Mouse (Mus musculus): ENCODE data around the gene Dus2. TPM values are rescaled to one million over a fixed set of nuclear protein-coding genes. Genes with fewer than 3 reads are reported as not detected.
A peak's percentile ranks its signal among the peaks of the same experiment; 100 is the strongest.

The Dus2 gene
- polyA plus RNA-seq, 1 experiment from 2014 or later: 19.7 TPM

GRCm38 (mm10) chr8:105961536-105961935, 29.6 kb upstream of the Dus2 start:
- WGBS: 90% methylated on average over 10 of the region's 10 CpGs
- Histone ChIP-seq H3K27me3 (ENCODE audit: insufficient read depth, low read length) (no peaks in the 10 kb centered on the region), H3K9ac (replicated peaks; ENCODE audit: low read length) (no peak overlapping the region), H3K36me3 (ENCODE audit: insufficient read depth, low read length) (peaks cover 7% of the 10 kb centered on the region; the same call in 1 of the 2 replicates), H3K9me3 (ENCODE audit: low read length) (no peaks in the 10 kb centered on the region), H3K4me1 (ENCODE audit: insufficient read depth, low read length) (peaks cover 25% of the 10 kb centered on the region), H3K27ac (ENCODE audit: low read length) (no peak overlapping the region), H3K4me3 (ENCODE audit: low read length) (no peak overlapping the region), H3K4me2 (replicated peaks; ENCODE audit: low read depth, low read length) (no peak overlapping the region)
- ATAC-seq (ENCODE audit: low FRiP score, low TSS enrichment): no peak

DNA sequence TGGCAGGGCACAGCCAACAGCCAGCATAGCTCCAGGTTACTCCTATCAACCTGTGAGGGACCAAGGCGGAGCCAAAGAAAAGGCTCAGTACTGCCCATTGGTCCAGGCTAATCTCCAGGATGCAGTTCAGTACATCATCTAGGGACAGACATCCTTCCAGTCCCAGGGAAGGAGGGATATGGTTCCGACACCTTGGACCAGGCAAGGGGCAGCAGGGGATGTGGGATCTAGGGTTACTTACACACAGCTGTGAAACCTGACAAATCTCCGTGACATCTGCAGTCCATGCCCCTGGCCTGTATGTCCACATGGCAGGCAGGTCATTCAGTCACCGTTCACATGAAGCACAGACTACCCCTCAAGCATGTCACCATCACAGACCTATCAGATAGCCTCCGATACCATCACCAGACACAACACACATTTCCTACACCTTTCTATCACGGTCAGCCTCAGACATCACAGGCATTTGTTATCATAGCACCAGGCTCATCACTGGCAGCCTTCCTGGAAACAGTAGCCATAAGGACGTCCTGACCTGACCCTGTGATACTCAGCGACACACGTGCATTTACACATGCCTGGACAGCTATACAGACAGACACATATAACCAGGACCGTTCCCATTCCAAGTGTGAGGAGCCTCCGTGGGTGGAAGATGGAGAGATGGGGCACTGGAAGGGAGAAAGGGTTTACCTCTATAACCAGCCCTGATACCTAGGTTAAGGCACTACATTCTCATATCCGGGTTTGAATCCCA, 26.5 kb upstream of the Dus2 start:
- no peak for ATAC-seq (ENCODE audit: low FRiP score, low TSS enrichment)
- Histone ChIP-seq H3K36me3 (ENCODE audit: insufficient read depth, low read length) (no peaks in the 10 kb centered on the region), H3K27ac (ENCODE audit: low read length) (no peak overlapping the region), H3K9me3 (ENCODE audit: low read length) (no peaks in the 10 kb centered on the region), H3K4me3 (ENCODE audit: low read length) (peak overlapping the region; percentile 77), H3K9ac (replicated peaks; ENCODE audit: low read length) (peak overlapping the region; percentile 86), H3K4me1 (ENCODE audit: insufficient read depth, low read length) (peaks cover 32% of the 10 kb centered on the region), H3K4me2 (replicated peaks; ENCODE audit: low read depth, low read length) (peak overlapping the region; percentile 70), H3K27me3 (ENCODE audit: insufficient read depth, low read length) (no peaks in the 10 kb centered on the region)
- 56% methylated on average over 12 of the region's 12 CpGs for WGBS

- ATAC-seq (ENCODE audit: low FRiP score, low TSS enrichment): peak; percentile 75
- peak overlapping the region; percentile 86 for H3K9ac ChIP-seq (replicated peaks; ENCODE audit: low read length)
- peak overlapping the region; percentile 77 for H3K4me3 ChIP-seq (ENCODE audit: low read length)
- H3K9me3 ChIP-seq (ENCODE audit: low read length): no peaks in the 10 kb centered on the region
- peak overlapping the region; percentile 70 for H3K4me2 ChIP-seq (replicated peaks; ENCODE audit: low read depth, low read length)
- peaks cover 32% of the 10 kb centered on the region for H3K4me1 ChIP-seq (ENCODE audit: insufficient read depth, low read length)
- H3K27ac ChIP-seq (ENCODE audit: low read length): peak overlapping the region; percentile 91
- no peaks in the 10 kb centered on the region for H3K27me3 ChIP-seq (ENCODE audit: insufficient read depth, low read length)
- WGBS: 1% methylated on average over 38 of the region's 40 CpGs
- no peaks in the 10 kb centered on the region for H3K36me3 ChIP-seq (ENCODE audit: insufficient read depth, low read length)
These were observed 25.8 kb upstream of the Dus2 start for GRCm38 (mm10) chr8:105965266-105965904.

DNA sequence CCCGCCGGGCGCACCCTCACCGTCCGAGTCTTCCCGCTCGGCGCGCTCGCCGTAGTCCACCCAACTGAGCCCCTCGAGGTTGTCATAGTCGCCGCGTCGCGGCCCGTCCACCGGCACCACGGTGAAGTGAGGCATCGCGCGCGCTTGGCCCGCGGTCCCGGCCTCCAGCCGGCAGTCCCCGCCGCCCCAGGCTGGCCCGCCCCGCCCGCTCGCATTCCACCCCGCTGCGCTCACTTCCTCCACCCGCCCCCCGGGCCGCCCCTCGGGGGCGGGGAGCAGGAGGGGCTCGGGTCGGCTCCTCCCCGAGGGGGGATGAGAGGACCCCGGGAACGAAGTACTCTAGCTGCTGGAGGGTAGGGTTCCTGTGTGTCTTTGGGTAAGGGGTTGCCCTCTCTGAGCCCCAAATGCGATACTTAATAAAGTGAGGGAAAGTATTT, 25.2 kb upstream of the Dus2 start, which contains the start of gene Slc12a4:
Gene Slc12a4 (minus strand): TSS at position 193 of the 437 bp plus-strand sequence.
- Histone ChIP-seq H3K27me3 (ENCODE audit: insufficient read depth, low read length) (no peaks in the 10 kb centered on the region), H3K4me2 (replicated peaks; ENCODE audit: low read depth, low read length) (peak within 1 kb of the TSS; percentile 70), H3K4me1 (ENCODE audit: insufficient read depth, low read length) (peaks cover 32% of the 10 kb centered on the region), H3K36me3 (ENCODE audit: insufficient read depth, low read length) (no peaks in the 10 kb centered on the region), H3K9me3 (ENCODE audit: low read length) (no peaks in the 10 kb centered on the region), H3K4me3 (ENCODE audit: low read length) (peak within 1 kb of the TSS; percentile 77), H3K27ac (ENCODE audit: low read length) (peak within 1 kb of the TSS; percentile 91), H3K9ac (replicated peaks; ENCODE audit: low read length) (peak within 1 kb of the TSS; percentile 86)
- ATAC-seq (ENCODE audit: low FRiP score, low TSS enrichment): peak; percentile 91
- WGBS: 0% methylated on average over 41 of the region's 47 CpGs

DNA sequence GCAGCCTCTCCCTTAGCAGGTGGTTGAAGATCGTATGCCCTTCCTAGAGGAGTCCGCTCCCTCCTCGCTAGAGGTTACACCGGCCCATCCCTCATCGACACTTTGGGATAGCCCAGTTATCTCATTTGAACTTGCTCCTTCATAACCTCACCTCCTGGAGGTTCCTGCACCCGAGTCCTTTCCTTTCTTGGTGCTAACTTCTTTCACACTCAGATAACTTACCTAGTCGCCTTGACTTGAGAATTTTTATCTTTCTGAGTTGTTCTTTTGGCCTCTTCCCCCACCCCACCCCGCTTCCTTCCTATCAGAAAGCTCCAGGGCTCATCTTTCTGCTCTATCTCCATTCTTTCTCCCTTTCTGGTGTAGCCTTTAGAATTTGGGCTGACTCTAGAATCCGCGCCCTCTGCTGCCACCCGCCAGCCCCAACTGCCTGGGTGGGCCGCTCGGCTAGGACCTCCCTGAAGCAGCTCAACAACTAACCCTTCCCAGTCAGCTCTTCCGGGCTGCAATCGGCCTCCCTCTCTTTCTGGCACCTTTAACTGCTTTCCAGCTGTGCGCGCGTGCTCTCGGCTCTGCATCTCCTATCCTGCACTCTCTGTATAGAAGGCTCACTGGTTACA, 24.3 kb upstream of the Dus2 start:
- H3K9me3 ChIP-seq (ENCODE audit: low read length): no peaks in the 10 kb centered on the region
- peak overlapping the region; percentile 60; the same call in 1 of the 2 replicates for H3K27ac ChIP-seq (ENCODE audit: low read length)
- H3K9ac ChIP-seq (replicated peaks; ENCODE audit: low read length): peak overlapping the region; percentile 86; the same call in 1 of the 2 replicates
- peak overlapping the region; percentile 77 for H3K4me3 ChIP-seq (ENCODE audit: low read length)
- 6% methylated on average over 19 of the region's 19 CpGs for WGBS
- no peaks in the 10 kb centered on the region for H3K36me3 ChIP-seq (ENCODE audit: insufficient read depth, low read length)
- H3K27me3 ChIP-seq (ENCODE audit: insufficient read depth, low read length): no peaks in the 10 kb centered on the region
- H3K4me2 ChIP-seq (replicated peaks; ENCODE audit: low read depth, low read length): peak overlapping the region; percentile 70
- peak; percentile 44 for ATAC-seq (ENCODE audit: low FRiP score, low TSS enrichment)
- peaks cover 32% of the 10 kb centered on the region for H3K4me1 ChIP-seq (ENCODE audit: insufficient read depth, low read length)

DNA sequence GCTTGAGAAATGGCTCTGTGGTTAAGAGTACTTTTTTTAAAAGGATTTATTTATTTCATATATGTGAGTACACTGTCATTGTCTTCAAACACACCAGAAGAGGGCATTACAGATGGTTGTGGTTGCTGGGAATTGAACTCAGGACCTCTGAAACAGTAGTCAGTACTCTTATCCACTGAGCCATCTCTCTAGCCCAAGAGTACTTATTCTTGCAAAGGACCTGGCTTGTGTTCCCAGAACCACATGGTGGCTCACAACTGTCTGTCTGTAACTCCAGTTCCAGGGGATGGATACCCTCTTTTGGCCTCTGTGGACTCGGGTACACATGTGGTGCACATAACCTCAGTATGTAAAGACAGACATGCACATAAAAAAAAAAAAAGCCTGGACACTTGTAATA, 21.8 kb upstream of the Dus2 start:
- no peak for ATAC-seq (ENCODE audit: low FRiP score, low TSS enrichment)
- Histone ChIP-seq H3K27me3 (ENCODE audit: insufficient read depth, low read length) (no peaks in the 10 kb centered on the region), H3K9me3 (ENCODE audit: low read length) (no peaks in the 10 kb centered on the region), H3K36me3 (ENCODE audit: insufficient read depth, low read length) (no peaks in the 10 kb centered on the region), H3K4me1 (ENCODE audit: insufficient read depth, low read length) (peaks cover 22% of the 10 kb centered on the region), H3K27ac (ENCODE audit: low read length) (no peak overlapping the region), H3K9ac (replicated peaks; ENCODE audit: low read length) (no peak overlapping the region), H3K4me3 (ENCODE audit: low read length) (no peak overlapping the region), H3K4me2 (replicated peaks; ENCODE audit: low read depth, low read length) (no peak overlapping the region)
- WGBS: 82% methylated on average over 1 of the region's 1 CpGs

DNA sequence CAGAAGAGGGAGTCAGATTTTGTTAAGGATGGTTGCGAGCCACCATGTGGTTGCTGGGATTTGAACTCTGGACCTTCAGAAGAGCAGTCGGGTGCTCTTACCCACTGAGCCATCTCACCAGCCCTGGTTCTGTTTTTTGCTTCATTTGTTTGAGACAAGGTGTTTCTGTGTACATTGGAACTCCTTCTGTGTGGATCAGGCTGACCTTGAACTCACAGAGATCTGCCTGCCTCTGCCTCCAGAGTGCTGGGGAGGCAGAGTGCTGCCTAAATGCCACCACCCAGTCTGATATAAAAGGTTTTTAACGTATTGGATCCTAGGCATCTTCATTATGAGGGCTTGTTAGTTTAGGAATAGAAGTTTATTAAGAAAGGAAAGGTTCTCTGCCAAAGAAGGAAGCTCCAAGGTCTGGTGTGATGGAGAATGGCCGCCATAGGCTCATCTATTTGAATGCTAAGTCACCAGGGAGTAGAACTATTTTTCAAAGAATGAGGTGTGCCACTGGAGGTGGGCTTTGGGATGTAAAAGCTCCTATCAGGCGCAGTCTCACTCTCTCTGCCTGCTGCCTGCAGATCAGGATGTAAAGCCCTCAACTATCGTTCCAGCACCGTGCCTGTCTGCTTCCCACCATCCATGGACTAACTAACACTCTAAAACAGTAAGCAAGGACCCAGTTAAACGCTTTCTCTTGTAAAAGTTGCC, 20.0 kb upstream of the Dus2 start:
- no peak for ATAC-seq (ENCODE audit: low FRiP score, low TSS enrichment)
- 72% methylated on average over 8 of the region's 8 CpGs for WGBS
- H3K9me3 ChIP-seq (ENCODE audit: low read length): no peaks in the 10 kb centered on the region
- H3K9ac ChIP-seq (replicated peaks; ENCODE audit: low read length): no peak overlapping the region
- peaks cover 10% of the 10 kb centered on the region for H3K4me1 ChIP-seq (ENCODE audit: insufficient read depth, low read length)
- H3K4me3 ChIP-seq (ENCODE audit: low read length): no peak overlapping the region
- no peak overlapping the region for H3K27ac ChIP-seq (ENCODE audit: low read length)
- no peaks in the 10 kb centered on the region for H3K36me3 ChIP-seq (ENCODE audit: insufficient read depth, low read length)
- no peaks in the 10 kb centered on the region for H3K27me3 ChIP-seq (ENCODE audit: insufficient read depth, low read length)
- no peak overlapping the region for H3K4me2 ChIP-seq (replicated peaks; ENCODE audit: low read depth, low read length)

- Histone ChIP-seq H3K36me3 (ENCODE audit: insufficient read depth, low read length) (no peaks in the 10 kb centered on the region), H3K9ac (replicated peaks; ENCODE audit: low read length) (no peak overlapping the region), H3K4me2 (replicated peaks; ENCODE audit: low read depth, low read length) (no peak overlapping the region), H3K9me3 (ENCODE audit: low read length) (no peaks in the 10 kb centered on the region), H3K27me3 (ENCODE audit: insufficient read depth, low read length) (no peaks in the 10 kb centered on the region), H3K4me1 (ENCODE audit: insufficient read depth, low read length) (no peaks in the 10 kb centered on the region), H3K27ac (ENCODE audit: low read length) (no peak overlapping the region), H3K4me3 (ENCODE audit: low read length) (no peak overlapping the region)
- 63% methylated on average over 7 of the region's 7 CpGs for WGBS
- no peak for ATAC-seq (ENCODE audit: low FRiP score, low TSS enrichment)
These were observed 15.8 kb upstream of the Dus2 start for GRCm38 (mm10) chr8:105975363-105975762.

DNA sequence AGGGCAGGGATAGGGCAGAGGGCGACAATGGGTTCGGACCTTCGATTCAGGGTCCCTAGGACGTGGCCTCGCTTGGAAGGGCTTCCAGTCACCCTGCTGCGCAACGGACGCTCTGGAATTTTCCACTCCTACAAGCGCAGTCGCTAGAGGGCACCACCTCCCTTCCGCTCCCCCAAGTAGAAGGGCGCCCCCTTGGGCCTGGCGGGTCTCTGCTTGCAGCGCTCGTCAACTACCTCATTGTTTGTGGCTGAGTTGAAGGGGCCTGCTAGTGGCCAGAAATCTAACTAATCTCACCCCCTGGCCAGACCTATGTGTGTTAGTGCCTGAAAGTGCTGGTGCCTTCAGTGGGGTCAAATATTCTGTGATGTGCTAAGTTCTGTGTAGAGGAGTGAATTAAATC, 11.8 kb upstream of the Dus2 start, which contains the start of gene Dpep3:
Gene Dpep3 (minus strand): TSS at position 105 of the 400 bp plus-strand sequence.
- no peaks in the 10 kb centered on the region for H3K27me3 ChIP-seq (ENCODE audit: insufficient read depth, low read length)
- H3K27ac ChIP-seq (ENCODE audit: low read length): no peak within 1 kb of the TSS
- no peak within 1 kb of the TSS for H3K4me2 ChIP-seq (replicated peaks; ENCODE audit: low read depth, low read length)
- H3K36me3 ChIP-seq (ENCODE audit: insufficient read depth, low read length): no peaks in the 10 kb centered on the region
- no peaks in the 10 kb centered on the region for H3K4me1 ChIP-seq (ENCODE audit: insufficient read depth, low read length)
- no peaks in the 10 kb centered on the region for H3K9me3 ChIP-seq (ENCODE audit: low read length)
- H3K4me3 ChIP-seq (ENCODE audit: low read length): no peak within 1 kb of the TSS
- no peak for ATAC-seq (ENCODE audit: low FRiP score, low TSS enrichment)
- no peak within 1 kb of the TSS for H3K9ac ChIP-seq (replicated peaks; ENCODE audit: low read length)
- 93% methylated on average over 15 of the region's 15 CpGs for WGBS
